Mouse (Mus musculus): ENCODE data around the gene Smpd2. TPM values are rescaled to one million over a fixed set of nuclear protein-coding genes. Genes with fewer than 3 reads are reported as not detected.
A peak's percentile ranks its signal among the peaks of the same experiment; 100 is the strongest.
"Not testable (repeated sequence)": the region's sequence is repeated elsewhere in the genome, so short reads cannot be mapped to it uniquely, and the experiment has no call there.

The Smpd2 gene
- total RNA-seq, 2 experiments from 2014 or later: 16.8 to 21.3 TPM

DNA sequence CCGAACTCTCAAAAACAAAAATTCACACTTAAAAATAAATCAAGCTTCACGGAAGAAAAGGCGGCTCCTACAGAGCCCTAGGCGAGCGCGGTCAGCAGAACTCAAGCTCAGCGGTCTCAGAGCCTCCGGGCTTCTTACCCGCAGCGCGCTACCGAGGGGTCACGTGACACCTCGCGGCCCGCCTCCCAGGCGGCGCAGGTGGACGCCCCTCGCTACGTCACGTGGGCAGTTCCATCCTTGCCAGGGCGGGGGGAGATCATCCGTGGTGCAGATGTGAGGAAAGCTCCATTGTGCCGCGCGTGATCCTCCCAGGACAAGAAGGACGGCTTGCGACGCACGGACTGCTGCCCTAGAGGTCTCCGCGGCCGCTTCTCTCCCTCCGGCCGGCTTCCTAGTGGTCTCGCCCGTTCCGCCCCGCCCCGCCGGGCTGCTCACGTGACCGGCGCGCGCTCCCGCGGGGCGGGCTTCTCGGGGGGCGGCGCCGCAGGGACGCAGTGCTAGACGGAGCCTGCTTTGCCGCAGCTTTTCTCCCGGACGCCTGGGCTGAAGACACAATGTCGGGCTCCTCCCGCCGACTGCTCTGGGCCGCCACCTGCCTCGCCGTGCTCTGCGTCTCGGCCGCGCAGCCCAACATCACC lies 28.9 kb upstream of the Smpd2 start, which contains the start of gene Cd164:
Gene Cd164, plus strand, starts transcription at position 434 of the 638 bp plus-strand sequence.
- no peak for TF ChIP-seq CTCF (IDR thresholded peaks at IDR 0.05)
- intact Hi-C loops (cut with DNase I): loop anchor here (1.0 to 10.0 kb wide), 3 partner anchors 163 to 776 kb away; partner anchors contain the start of genes Ak9 and Fig4
- peak; percentile 88 to 91 for DNase-seq (ENCODE audit: extremely low spot score in 1 of 2, low spot score in 2 of 2)
- peak within 1 kb of the TSS; percentile 80 for H3K4me3 ChIP-seq
- H3K27ac ChIP-seq: peak within 1 kb of the TSS; percentile 100

DNA sequence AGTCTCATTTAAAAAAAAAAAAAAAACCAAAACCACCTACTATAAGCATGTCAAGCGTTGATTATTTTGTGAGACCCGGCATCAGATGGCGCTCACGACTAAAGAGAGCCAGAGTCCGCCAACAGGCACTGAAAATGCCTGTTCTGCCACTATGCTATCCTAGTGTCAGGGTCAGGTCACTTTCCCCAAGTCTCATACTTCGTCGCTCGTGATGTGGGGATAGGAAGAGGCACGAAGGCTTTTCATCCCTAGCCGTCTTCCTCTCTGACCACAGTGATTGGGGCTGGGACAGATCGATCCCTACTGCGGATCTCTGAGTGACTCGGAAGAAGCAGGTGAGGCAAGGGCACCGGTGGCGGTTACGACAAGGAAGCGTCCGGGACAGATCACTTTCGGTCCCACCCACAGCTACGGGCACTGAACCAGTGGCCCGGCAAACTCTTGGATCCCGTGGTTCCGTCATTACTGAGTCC lies 28.4 kb upstream of the Smpd2 start:
- H3K4me3 ChIP-seq: peak overlapping the region; percentile 80
- peak overlapping the region; percentile 100 for H3K27ac ChIP-seq
- DNase-seq (ENCODE audit: extremely low spot score in 1 of 2, low spot score in 2 of 2): peak in 1 of 2 experiments; percentile 57
- intact Hi-C loops (cut with DNase I): loop anchor here (5.0 to 10.0 kb wide), 2 partner anchors 216 to 776 kb away; partner anchors contain the start of genes Ak9 and Fig4
- peak; percentile 54 for TF ChIP-seq CTCF (IDR thresholded peaks at IDR 0.05)

- DNase-seq (ENCODE audit: extremely low spot score in 1 of 2, low spot score in 2 of 2): no peak
- H3K4me3 ChIP-seq: no peak overlapping the region
- no peak for TF ChIP-seq CTCF (IDR thresholded peaks at IDR 0.05)
- intact Hi-C loops (cut with DNase I): loop anchor here (5.0 to 10.0 kb wide), 2 partner anchors 213 to 780 kb away; partner anchors contain the start of genes Ak9 and Fig4
- H3K27ac ChIP-seq: no peak overlapping the region
Observed at GRCm38 (mm10) chr10:41514921-41515320, 24.8 kb upstream of the Smpd2 start.

- TF ChIP-seq CTCF (IDR thresholded peaks at IDR 0.05): no peak
- no peak overlapping the region for H3K4me3 ChIP-seq
- no peak for DNase-seq (ENCODE audit: extremely low spot score in 1 of 2, low spot score in 2 of 2)
- no peak overlapping the region for H3K27ac ChIP-seq
- intact Hi-C loops (cut with DNase I): loop anchor here (10.0 kb wide), 1 partner anchor 780 kb away; no protein-coding TSS in a partner anchor
Observed at GRCm38 (mm10) chr10:41514301-41514700, 24.1 kb upstream of the Smpd2 start.

GRCm38 (mm10) chr10:41509160-41509559 lies 19.0 kb upstream of the Smpd2 start:
- intact Hi-C loops (cut with DNase I): loop anchor here (10.0 kb wide), 1 partner anchor 504 kb away; no protein-coding TSS in a partner anchor
- Histone ChIP-seq H3K27ac (no peak overlapping the region), H3K4me3 (no peak overlapping the region)
- peak; percentile 55 for TF ChIP-seq CTCF (IDR thresholded peaks at IDR 0.05)
- no peak for DNase-seq (ENCODE audit: extremely low spot score in 1 of 2, low spot score in 2 of 2)

GRCm38 (mm10) chr10:41505446-41505845 lies 15.3 kb upstream of the Smpd2 start:
- TF ChIP-seq CTCF (IDR thresholded peaks at IDR 0.05): peak; percentile 75
- intact Hi-C loops (cut with DNase I): loop anchor here (10.0 kb wide), 1 partner anchor 501 kb away; no protein-coding TSS in a partner anchor

GRCm38 (mm10) chr10:41504996-41505395 lies 14.8 kb upstream of the Smpd2 start:
- no peak overlapping the region for H3K4me3 ChIP-seq
- no peak for TF ChIP-seq CTCF (IDR thresholded peaks at IDR 0.05)
- no peak for DNase-seq (ENCODE audit: extremely low spot score in 1 of 2, low spot score in 2 of 2)
- no peak overlapping the region for H3K27ac ChIP-seq
- intact Hi-C loops (cut with DNase I): loop anchor here (10.0 kb wide), 1 partner anchor 500 kb away; no protein-coding TSS in a partner anchor

More at GRCm38 (mm10) chr10:41505446-41505845, 15.3 kb upstream of the Smpd2 start:
- H3K4me3 ChIP-seq, H3K27ac ChIP-seq: not testable (repeated sequence)
- peak in 1 of 2 experiments; percentile 51 for DNase-seq (ENCODE audit: extremely low spot score in 1 of 2, low spot score in 2 of 2)

DNA sequence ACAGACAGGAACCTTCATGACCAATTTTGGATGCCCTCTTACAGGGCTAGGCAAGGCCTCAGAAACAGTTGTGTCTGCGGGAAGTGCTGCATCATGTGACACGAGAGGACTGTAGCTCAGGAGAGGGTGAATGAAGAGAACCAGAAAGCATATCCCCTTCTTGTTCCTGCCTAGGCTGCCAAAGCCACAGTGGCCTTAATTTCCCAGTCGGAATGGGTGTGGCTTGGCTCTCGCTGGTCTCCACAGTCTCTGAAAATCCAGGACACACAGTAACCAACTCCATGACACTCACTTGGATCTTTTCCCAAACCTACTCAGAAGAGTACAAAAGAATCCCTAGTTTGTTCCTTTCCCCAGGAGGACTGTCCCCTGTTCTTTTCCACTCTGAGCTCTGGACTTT lies 10.8 kb upstream of the Smpd2 start:
- no peak for TF ChIP-seq CTCF (IDR thresholded peaks at IDR 0.05)
- H3K27ac ChIP-seq: no peak overlapping the region; the same call in 1 of the 2 replicates
- intact Hi-C loops (cut with DNase I): loop anchor here (10.0 kb wide), 1 partner anchor 496 kb away; no protein-coding TSS in a partner anchor
- DNase-seq (ENCODE audit: extremely low spot score in 1 of 2, low spot score in 2 of 2): no peak
- no peak overlapping the region for H3K4me3 ChIP-seq

GRCm38 (mm10) chr10:41491111-41491510 lies 942 bp upstream of the Smpd2 start:
- H3K27ac ChIP-seq: no peak overlapping the region
- no peak for TF ChIP-seq CTCF (IDR thresholded peaks at IDR 0.05)

GRCm38 (mm10) chr10:41490518-41490873 lies 327 bp upstream of the Smpd2 start:
- no peak for DNase-seq (ENCODE audit: extremely low spot score in 1 of 2, low spot score in 2 of 2)
- intact Hi-C loops (cut with DNase I): loop anchor here (1.0 kb wide), 1 partner anchor 13 kb away; no protein-coding TSS in a partner anchor
- TF ChIP-seq CTCF (IDR thresholded peaks at IDR 0.05): no peak
- Histone ChIP-seq H3K27ac (peak overlapping the region; percentile 83), H3K4me3 (peak overlapping the region; percentile 80)

More at GRCm38 (mm10) chr10:41491111-41491510, 942 bp upstream of the Smpd2 start:
- intact Hi-C loops (cut with DNase I): no loop called here
- DNase-seq (ENCODE audit: extremely low spot score in 1 of 2, low spot score in 2 of 2): no peak
- peak overlapping the region; percentile 80 for H3K4me3 ChIP-seq

DNA sequence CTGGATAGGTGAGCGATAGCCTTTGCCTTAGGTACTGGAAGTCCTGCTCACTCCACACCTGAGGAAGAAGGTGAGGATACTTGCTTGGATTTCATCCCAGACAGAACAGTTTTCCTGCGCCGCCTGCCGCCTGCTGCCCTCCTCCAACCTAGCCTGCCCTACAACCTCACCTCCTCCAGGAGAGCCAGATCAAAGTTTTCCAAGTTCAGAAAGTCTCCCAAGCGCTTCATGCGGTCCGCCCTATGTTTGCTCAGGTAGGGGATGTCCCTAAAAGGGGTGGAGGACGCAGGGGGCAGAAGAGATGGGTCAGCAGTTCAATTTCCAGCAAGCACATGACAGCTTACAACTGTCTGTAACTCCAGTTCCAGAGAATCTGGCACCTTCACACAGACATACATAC lies 875 bp downstream of the Smpd2 start:
- TF ChIP-seq CTCF (IDR thresholded peaks at IDR 0.05): no peak
- intact Hi-C loops (cut with DNase I): no loop called here
- Histone ChIP-seq H3K27ac (no peak overlapping the region), H3K4me3 (peak overlapping the region; percentile 80)
- DNase-seq (ENCODE audit: extremely low spot score in 1 of 2, low spot score in 2 of 2): no peak

- intact Hi-C loops (cut with DNase I): no loop called here
- Histone ChIP-seq H3K4me3 (peak overlapping the region; percentile 80; the same call in 1 of the 2 replicates), H3K27ac (no peak overlapping the region)
- DNase-seq (ENCODE audit: extremely low spot score in 1 of 2, low spot score in 2 of 2): no peak
- no peak for TF ChIP-seq CTCF (IDR thresholded peaks at IDR 0.05)
Observed at GRCm38 (mm10) chr10:41488877-41489276, 1.3 kb downstream of the Smpd2 start.

All from left cerebral cortex, adult 2 months (tissue).